Mouse (Mus musculus) hematopoietic stem cell, adult 5-6 weeks (primary cell): ENCODE results near the gene Gm45713. TPM values are rescaled to one million over a fixed set of nuclear protein-coding genes. Genes with fewer than 3 reads are reported as not detected.
"Not testable (repeated sequence)": the region's sequence is repeated elsewhere in the genome, so short reads cannot be mapped to it uniquely, and the experiment has no call there.

Experiments
- ATAC-seq, 2 experiments: fragments of 125-278 bp in 1 of 2; replicated peaks in 1 of 2; 2 replicates each; pipeline ENCODE4 v1.8.0; 2016 to 2017; ENCODE audit warnings: inconsistent platforms in 2 of 2, mild to moderate bottlenecking in 2 of 2, moderate number of reproducible peaks in 2 of 2, low read depth in 1 of 2, moderate TSS enrichment in 1 of 2; ENCODE audit not compliant: low FRiP score in 2 of 2, poor library complexity in 2 of 2, severe bottlenecking in 2 of 2, insufficient read depth in 1 of 2, low TSS enrichment in 1 of 2
- total RNA-seq: library from RNA; stranded (forward); fragments of 172-1452, 232-1000 nt; gene quantifications from 2 replicates; pipeline ENCODE4 v1.2.3, GENCODE M21; 2017

Gm45713 gene
- total RNA-seq, 1 experiment from 2014 or later, result 0.35 TPM

DNA sequence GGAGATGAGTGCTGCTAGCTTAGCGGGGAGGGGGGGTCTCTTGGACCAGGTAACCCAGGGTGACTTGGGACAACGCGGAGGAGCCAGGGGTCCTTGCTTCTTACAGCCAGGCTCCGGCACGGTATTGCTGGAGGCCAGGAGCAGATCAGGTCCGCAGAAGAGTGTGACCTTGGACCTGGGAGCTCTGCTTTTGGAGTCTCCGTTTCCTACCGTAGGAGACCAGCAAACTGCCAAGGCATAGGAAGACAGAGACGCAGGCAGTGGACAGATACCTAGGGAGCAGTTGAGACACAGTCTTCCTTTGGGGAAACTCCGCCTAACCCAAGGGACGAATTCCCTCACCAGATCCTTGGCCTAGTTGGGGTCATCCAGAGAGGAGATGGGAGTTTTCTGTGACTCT lies 29.7 kb upstream of the Gm45713 start:
- ATAC-seq, result no peak

DNA sequence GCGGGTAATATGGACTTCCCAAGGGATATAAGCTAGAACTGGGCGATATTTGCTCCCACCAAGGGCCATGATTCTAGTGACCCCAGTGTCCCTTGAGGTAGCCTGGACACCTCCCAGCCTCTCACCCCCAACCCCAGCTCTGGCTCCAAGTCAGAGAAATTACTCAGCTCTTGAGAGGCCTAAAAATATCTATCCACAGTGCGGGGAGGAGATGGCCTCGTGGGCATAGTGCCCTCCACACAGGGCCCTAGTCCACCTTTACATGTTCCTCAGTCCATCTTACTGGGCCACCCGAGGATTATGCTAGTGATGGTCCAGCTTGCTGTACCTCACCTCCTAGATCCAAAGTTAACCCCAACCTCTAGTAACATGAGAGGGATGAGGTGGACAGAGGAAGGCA lies 28.8 kb upstream of the Gm45713 start:
- ATAC-seq, result no peak

DNA sequence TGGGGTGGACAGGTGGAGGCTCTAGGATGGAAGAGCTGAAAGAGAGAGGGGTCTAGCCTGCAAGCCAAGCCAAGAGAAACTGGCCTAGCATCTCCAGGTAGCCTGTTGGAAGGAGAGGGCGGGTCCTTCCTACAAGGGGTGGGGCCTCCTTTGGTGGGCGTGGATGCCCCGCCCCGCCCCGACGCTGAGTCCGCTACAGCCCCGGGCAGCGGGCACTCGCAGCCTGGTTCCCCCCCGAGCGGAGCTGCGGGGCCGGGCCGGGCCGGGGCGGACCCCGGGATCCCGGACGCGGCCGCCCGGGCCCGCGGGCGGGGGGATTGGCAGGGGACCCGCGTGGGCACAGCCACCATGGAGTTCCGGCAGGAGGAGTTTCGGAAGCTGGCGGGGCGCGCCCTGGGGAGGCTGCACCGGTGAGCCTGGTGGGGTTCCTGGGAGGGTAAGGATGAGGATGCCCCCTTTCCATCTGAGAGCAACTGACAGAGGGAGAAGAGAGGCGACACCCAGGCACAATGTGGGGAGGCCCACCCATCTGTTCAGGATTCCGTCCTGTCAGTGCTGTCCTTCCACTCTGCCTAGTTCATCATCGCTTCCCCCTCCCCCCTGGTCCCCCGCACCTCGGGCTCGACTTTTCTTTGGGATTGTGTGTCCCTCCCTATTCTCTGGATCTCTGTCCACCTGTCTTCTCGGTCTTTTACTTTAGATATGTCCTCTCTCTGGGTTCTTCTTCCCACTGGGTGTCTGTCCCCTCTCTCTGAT lies 27.9 kb upstream of the Gm45713 start, which contains the start of gene Slc17a7:
Gene Slc17a7, plus strand, starts transcription at position 215 of the 756 bp plus-strand sequence.
- ATAC-seq, result 0 out of 4 replicates have a peak, but pooled peaks of 1 of the 2 experiments have one; percentile 44

DNA sequence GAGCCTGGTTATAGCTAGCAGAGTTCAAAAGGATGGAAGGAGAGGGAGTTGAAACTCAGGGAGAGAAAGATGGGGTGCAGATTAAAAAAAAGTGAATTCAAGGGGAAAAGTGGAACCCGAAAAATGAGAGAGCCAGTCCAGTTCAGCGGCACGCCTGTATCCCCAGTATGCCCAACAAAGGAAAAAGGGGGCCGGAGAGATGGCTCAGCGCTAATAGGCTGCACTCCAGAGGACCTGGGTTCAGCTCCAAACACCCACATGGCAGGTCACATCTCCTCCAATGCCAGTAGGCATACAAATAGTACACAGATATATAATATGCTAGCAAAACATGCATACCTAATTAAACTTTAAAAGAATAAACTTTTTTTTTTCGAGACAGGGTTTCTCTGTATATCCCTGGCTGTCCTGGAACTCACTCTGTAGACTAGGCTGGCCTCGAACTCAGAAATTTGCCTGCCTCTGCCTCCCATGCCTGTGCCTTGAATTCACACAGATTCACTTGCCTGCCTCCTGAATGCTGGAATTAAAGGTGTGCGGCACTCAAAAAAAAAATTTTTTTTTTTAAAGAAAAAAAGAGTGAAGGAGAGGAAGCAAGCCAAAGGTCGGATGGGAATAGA lies 27.1 kb upstream of the Gm45713 start:
- ATAC-seq, result no peak

DNA sequence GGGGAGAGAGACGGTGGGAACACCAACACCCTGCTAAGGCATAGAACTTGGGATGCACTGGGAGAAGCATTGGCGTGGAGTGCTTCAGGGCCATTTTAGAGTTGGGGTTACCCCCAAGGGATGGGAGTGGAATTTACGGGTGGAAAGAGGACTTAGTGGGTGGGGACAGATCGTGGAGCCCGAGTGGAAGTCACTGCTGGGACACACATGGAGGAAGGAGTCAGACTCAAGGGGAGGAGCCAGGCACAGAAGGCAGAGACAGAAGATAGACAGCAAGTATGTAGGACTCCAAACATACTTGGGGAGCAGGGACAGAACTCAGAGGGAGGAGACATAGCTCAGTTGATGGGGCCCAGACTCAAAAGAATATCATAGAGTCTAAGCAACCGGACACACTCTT lies 26.5 kb upstream of the Gm45713 start:
- no peak for ATAC-seq

DNA sequence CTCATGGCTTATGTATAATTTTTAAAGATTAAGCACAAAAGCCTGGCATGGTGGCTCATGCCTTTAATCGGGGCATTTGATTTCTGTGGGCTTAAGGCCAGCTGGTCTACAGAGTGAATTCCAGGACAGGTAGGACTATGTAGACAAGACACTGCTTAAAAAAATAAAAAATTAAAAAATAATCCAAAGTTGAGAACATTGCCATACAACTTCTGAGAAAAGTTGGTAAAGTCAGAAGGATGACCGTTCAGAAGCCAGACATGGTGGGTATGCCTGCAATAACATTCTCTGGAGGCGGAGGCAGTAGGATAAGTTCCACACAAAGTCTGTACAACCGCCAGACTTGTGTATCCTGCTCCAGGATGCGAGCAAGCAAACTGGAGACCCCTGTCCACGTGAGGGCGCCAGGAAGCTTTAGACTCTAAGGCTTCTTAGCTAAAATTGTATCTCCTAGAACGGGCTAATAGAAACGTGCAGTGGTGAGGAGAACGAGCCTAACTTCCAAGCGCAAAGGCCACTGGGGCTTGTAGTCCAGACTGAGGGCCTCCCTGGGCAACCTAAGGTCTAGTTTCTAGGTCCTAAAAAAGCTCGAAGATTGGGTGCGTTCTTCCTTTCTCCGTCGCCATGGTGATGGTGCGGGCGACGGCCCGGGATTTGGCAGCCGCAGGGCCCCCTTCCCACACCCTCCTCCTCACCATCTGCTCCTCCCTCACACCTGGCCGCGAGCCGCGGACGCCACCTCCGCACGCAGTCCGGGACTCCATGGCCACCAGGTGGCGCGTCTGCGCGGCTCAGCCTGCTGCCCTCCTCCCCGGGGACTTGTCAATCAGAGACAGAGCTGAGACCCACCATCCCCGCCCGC lies 25.8 kb upstream of the Gm45713 start:
- ATAC-seq, result peak; percentile 78 to 88

DNA sequence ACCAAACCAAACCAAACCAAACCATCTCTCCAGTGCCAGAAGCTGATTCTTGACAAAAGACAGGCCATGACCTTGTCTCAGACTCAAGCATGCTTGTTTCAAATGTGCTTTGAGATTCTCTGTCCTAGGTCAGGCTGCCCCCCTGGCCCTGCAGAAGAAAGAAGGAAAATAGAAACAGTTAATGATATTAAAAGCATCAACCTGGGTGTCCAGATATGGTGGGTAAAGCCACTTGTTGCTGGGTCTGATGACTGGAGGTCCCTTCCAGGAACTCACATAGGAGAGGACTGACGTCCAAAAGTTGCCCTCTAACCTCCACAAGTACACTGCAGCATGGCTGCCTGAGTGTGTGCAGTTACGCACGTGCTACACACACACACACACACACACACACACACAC lies 24.8 kb upstream of the Gm45713 start:
- no peak for ATAC-seq

DNA sequence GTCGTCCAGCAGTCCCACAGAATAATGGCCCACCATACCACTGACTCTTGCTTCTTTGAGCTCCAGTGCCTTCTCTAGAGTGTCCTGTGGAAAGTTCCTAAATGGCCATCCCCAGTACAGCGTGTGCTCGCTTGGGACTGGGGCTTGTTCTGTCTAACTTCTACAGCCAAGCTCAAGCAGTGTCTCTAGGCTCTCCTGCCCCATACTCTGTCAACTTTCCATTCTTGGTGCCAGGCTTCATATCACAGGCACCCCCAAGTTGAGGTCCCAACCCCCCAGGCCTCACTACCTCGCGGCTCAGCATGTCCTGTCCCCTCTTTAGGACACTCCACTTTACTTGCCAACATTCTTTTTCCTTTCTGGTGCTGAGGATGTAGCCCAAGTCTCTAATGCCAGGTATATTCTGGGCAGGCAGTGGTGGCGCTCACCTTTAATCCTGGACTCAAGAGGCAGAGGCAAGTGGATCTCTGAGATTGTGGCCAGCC lies 24.3 kb upstream of the Gm45713 start:
- no peak for ATAC-seq

DNA sequence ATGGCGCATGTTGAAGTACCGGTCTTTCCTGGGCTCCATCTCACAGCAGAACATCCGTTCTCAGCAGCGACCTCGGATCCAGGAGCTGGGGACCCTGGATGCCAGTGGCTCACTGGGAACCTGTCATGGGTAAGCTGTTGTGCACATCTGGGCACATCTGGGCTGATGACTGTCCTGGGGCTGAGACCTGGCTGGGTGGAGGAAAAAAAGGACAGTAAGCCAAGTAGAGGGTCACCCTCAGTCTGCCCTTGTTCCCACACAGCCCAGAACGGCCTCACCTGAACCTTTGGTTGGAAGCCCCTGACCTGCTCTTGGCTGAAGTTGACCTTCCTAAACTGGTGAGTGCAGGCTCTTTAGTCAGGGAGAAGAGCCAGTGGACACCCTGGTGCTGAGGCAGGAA lies 23.0 kb upstream of the Gm45713 start:
- ATAC-seq, result no peak

DNA sequence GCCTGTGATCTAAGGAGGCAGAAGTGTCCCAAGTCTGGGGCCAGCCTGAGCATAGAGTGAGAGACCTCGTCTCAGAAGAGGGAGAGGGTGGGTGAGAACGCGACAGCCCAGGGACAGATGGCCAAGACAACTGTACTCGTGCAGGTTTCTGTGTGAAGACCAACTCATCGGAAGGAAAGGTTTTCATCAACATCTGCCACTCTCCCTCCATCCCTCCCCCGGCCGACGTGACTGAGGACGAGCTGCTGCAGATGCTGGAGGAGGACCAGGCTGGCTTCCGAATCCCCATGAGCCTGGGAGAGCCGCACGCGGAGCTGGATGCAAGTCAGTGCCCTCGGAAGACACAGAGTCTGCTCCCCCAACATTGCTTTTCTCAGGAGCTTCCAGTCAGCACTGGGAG lies 21.4 kb upstream of the Gm45713 start:
- ATAC-seq, result no peak

DNA sequence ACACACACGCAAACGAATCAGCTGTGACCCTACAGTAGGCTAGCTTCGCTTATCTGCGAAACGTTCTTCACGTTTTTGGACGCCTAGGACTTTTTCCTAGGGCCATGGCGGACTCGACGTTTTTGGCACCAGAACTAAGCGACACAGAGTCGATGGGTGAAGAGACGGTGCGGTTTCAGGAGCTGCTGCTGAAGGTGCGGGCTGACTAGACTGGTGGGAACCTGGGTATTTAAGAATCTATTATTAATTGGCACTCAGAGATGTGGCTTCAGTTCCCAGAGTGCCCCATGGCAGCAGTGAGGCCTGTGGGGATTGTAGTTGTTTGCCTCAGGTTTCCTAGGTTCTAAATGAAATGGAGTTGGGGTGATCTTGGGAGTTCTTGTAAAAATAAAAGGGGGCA lies 20.2 kb upstream of the Gm45713 start:
- no peak for ATAC-seq

DNA sequence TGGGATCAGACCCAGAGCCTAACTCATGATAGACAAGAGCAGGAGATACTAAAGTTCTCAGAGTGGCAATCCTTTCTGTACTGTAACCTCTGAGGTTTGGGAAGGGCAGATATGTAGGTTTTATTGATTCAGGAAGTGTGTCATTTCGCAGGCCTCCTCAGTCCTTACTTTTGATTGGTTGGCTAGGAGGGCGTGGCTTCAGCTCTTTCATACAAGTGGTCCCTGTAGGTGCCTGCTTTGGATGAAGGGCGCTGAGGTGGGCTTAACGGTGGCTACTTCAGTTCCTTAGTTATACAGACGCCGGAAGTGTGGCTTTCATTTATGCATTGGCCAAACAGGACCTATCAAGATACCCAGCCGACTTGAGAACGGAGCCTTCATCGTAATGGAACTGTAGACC lies 19.6 kb upstream of the Gm45713 start:
- ATAC-seq, result no peak

DNA sequence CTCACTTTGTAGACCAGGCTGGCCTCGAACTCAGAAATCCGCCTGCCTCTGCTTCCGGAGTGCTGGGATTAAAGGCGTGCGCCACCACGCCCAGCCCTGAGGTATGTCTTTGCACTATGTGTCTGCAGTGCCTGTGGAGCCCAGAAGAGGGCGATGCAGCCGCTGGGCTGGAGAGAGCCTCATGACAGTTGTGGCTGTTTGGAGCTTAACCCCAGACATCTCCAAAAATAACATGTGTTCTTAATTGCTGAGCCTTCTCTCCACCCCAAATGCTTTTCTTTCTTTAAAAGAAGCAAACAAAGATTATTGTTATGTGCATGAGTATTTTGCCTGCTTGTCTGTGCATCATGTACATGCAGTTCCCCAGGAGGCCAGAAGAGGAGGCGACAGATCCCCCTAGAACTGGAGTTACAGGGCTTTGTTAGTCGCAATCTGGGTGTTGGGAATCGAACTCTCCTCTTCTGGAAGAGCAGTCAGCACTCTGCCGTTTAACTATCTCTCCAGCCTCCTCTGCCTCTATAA lies 19.0 kb upstream of the Gm45713 start:
- ATAC-seq, result no peak

DNA sequence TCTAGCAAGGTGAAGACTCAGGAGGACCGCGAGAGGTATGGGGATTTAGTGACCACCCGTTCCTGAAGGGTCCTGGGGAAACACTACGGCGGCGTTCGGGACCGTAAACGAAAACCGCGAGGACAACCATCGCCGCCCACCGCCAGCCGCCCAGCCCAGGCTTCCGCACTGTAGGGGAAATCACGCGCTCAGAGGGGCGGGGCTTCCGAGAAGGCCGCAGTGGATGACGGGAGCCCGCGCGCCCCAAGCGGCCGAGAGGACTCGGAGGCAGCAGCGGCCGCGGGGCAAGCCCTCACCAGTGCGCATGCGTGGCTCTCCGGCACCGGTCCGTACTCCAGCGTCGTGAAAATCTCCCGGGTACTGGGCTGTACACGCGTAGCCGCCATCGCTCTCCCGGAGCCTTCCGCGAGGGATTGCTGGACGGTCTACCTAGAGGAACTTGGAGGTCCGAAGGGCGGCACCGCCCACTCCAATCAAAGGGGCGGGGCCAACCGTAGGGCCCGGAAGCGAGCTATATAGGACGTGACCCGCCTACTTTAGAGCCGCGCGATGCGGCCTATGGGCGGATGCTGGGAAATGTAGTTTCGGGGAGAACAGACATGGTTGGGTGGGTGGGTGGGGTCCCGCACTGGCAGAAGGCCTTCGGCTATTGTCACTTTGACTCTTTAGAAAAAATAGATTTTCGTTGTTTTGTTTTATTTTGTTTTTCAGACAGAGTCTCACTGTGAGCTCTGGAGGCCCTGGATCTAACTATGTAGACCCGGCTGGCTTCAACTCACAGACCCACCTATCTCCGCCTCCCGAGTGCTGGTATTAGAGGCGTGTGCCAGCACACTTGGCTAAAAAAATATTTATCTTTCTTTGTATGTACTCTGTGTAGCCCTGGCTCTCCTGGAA lies 18.3 kb upstream of the Gm45713 start, which contains the start of the genes Pih1d1 and Aldh16a1:
Gene Pih1d1, plus strand, starts transcription at position 208 of the 897 bp plus-strand sequence.
Gene Aldh16a1, minus strand, starts transcription at position 489 of the 897 bp plus-strand sequence.
- peak; percentile 93 to 94 for ATAC-seq

DNA sequence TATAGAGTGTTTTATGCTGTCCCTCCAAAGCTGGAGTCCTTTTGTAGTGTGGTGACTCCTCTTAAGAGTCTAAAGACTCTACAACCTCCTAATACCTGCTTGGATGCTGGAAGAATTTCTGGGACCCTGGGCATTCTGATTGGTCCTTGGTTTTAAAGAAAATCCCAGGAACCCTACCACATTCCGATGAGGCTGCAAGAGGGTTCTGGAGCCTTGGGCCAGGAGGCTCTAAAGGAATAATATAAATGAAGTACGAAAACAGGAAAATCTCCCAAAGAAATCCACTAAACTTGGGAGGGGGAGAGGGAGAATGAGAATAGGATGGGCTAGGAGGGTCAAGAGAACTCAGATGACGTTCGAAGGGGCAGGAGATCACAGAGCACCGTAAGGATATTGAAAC lies 17.6 kb upstream of the Gm45713 start:
- ATAC-seq, result no peak

DNA sequence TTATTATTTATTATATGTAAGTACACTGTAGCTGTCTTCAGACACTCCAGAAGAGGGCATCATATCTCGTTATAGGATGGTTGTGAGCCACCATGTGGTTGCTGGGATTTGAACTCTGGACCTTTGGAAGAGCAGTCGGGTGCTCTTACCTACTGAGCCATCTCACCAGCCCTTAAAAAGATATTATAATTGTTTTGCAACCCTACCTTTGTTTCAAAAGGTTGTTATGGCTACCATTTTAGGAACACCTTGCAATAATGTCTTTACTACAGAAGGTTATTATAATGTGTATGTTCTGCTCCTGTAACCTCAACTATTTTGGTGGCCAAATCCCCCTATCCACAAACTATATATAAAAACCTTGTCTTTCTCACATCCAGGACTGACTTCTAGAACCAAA lies 17.0 kb upstream of the Gm45713 start:
- ATAC-seq, result not testable (repeated sequence)

DNA sequence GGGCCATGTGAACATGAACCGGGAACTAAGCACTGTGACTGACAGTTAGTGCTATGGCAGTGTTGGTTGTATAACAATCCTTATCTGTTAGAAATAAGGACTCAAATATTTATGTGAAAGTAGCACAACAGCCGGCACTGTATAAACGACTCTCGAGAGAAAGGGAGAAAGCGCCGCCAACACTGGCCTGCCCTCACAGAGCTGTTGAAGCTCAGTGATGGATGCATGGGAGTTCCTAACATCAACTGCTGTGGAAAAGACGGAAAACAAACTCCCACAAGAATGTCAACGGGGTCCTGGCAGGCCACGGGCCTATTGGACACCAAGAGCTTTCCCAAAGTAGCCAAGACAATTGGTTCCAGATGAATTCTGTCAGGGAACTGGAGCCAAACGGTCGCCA lies 15.3 kb upstream of the Gm45713 start:
- no peak for ATAC-seq
